Mouse (Mus musculus): ENCODE measurements around the gene Ubqln5. TPM values are rescaled to one million over a fixed set of nuclear protein-coding genes. Genes with fewer than 3 reads are reported as not detected.

Ubqln5 gene
- polyA plus RNA-seq, 1 experiment from 2014 or later: not detected

DNA sequence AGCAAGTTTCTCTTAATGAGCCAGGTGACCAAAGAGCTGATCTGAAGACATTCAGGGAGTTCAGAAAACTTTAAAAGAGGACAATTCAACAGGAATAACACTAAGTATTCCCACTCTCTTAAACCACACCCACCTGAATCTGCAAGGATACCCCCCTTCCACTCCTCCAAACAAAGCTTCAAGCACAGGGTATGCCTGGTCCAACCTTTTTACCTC is 25.0 kb downstream of the Ubqln5 start, which contains the start of gene Olfr646:
Gene Olfr646, plus strand, starts transcription at position 117 of the 216 bp plus-strand sequence.
- ATAC-seq (ENCODE audit: low read depth): no peak

DNA sequence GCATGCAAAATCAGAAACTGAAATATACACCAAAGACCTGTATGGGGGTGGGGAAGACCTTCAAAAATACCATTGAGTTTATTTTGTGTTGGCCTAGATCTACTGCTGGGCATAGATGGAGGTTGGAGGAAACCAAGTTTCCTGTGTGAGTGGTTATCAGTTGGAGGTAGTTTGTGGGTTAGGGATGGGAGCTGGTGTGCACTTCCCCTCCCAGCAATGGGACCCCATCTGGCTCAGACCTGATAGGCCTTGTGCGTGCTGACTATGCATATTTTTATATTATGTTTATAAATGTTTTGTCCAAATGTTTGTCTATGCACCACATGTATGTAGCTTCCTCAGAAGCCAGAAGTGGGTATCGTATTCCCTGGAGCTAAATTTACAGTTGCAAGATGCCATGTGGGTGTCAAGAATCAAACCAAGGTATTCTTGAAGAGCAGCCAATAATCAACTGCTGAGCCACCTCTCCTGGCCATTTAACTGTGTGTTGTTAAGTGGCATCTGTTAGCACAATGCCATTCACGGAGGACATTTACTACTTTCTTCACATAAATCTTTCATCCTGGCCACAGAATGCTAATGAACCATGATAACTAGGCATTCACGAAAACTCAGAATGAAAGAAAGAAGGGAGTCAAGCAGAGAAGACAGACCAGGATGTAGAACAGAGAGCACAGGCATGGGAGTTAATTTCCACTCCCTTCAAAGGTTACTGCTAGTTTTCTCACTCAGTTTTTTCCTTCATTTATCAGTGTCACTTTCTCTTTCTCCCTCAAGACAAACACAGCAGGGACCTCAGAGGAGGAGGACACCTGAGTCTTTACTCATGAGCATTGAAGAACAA is 25.5 kb downstream of the Ubqln5 start:
- no peak overlapping the region for H3K27ac ChIP-seq (ENCODE audit: low read depth, low read length)
- 17% methylated on average over 4 of the region's 4 CpGs for WGBS
- no peaks in the 10 kb centered on the region for H3K9me3 ChIP-seq (ENCODE audit: control insufficient read depth, low read length)
- H3K4me1 ChIP-seq (ENCODE audit: control insufficient read depth, insufficient read depth, low read length): no peaks in the 10 kb centered on the region
- no peaks in the 10 kb centered on the region for H3K27me3 ChIP-seq (ENCODE audit: control insufficient read depth, insufficient read depth, low read length)
- no peaks in the 10 kb centered on the region for H3K36me3 ChIP-seq (ENCODE audit: control insufficient read depth, insufficient read depth, low read length)
- peak; percentile 54; the same call in 1 of the 2 replicates for ATAC-seq (ENCODE audit: low read depth)
- H3K9ac ChIP-seq (replicated peaks; ENCODE audit: low read depth, low read length): no peak overlapping the region
- H3K4me3 ChIP-seq (ENCODE audit: low read depth, low read length): no peak overlapping the region
- H3K4me2 ChIP-seq (ENCODE audit: low read depth, low read length): no peak overlapping the region

More for the DNA sequence above, 25.0 kb downstream of the Ubqln5 start, which contains the start of gene Olfr646:
- H3K4me2 ChIP-seq (ENCODE audit: low read depth, low read length): no peak within 1 kb of the TSS
- H3K9ac ChIP-seq (replicated peaks; ENCODE audit: low read depth, low read length): no peak within 1 kb of the TSS
- no peaks in the 10 kb centered on the region for H3K4me1 ChIP-seq (ENCODE audit: control insufficient read depth, insufficient read depth, low read length)
- H3K4me3 ChIP-seq (ENCODE audit: low read depth, low read length): no peak within 1 kb of the TSS
- no peaks in the 10 kb centered on the region for H3K36me3 ChIP-seq (ENCODE audit: control insufficient read depth, insufficient read depth, low read length)
- no peaks in the 10 kb centered on the region for H3K9me3 ChIP-seq (ENCODE audit: control insufficient read depth, low read length)
- H3K27ac ChIP-seq (ENCODE audit: low read depth, low read length): no peak within 1 kb of the TSS
- H3K27me3 ChIP-seq (ENCODE audit: control insufficient read depth, insufficient read depth, low read length): no peaks in the 10 kb centered on the region

DNA sequence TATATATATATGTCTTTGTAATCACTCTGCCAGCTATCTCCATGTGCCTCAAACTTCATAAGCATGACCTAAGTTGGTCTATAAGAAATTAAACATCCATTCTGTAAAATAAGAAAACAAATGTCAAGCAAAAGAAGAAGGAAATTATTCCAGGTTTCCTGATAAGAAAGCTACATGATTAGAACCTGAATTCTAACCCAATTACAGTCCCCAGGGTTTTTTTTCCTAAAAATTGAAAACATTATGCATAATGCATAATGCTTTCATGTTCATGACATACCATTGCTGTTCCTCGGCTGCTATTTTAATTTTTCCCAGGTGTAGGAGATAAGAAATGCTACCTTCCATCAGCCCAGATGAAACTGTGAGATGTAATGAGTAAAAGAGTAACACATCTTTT is 44.3 kb downstream of the Ubqln5 start, which contains the start of gene Olfr645:
Gene Olfr645, minus strand, starts transcription at position 101 of the 400 bp plus-strand sequence.
- Histone ChIP-seq H3K9me3 (ENCODE audit: control insufficient read depth, low read length) (no peaks in the 10 kb centered on the region), H3K9ac (replicated peaks; ENCODE audit: low read depth, low read length) (no peak within 1 kb of the TSS), H3K4me2 (ENCODE audit: low read depth, low read length) (no peak within 1 kb of the TSS), H3K4me1 (ENCODE audit: control insufficient read depth, insufficient read depth, low read length) (no peaks in the 10 kb centered on the region), H3K27me3 (ENCODE audit: control insufficient read depth, insufficient read depth, low read length) (no peaks in the 10 kb centered on the region), H3K27ac (ENCODE audit: low read depth, low read length) (no peak within 1 kb of the TSS), H3K36me3 (ENCODE audit: control insufficient read depth, insufficient read depth, low read length) (no peaks in the 10 kb centered on the region), H3K4me3 (ENCODE audit: low read depth, low read length) (no peak within 1 kb of the TSS)
- no peak for ATAC-seq (ENCODE audit: low read depth)
- 86% methylated on average over 1 of the region's 1 CpGs for WGBS

Other genes with a start within 250 kb of the Ubqln5 start
- not detected in 2 replicates for gene Olfr66, start 243.6 kb downstream of the Ubqln5 start, polyA plus RNA-seq (2014; fragmentation: Nextera tagmentation; extraction: Ambion mirVana)
- not detected in 2 replicates for gene Olfr64, start 235.3 kb downstream of the Ubqln5 start, polyA plus RNA-seq (2014; fragmentation: Nextera tagmentation; extraction: Ambion mirVana)
- not detected in 2 replicates for gene Olfr65, start 226.3 kb downstream of the Ubqln5 start, polyA plus RNA-seq (2014; fragmentation: Nextera tagmentation; extraction: Ambion mirVana)
- gene Olfr631, start 201.0 kb downstream of the Ubqln5 start, polyA plus RNA-seq (2014; fragmentation: Nextera tagmentation; extraction: Ambion mirVana): not detected in 2 replicates
- gene Olfr632, start 195.5 kb downstream of the Ubqln5 start, polyA plus RNA-seq (2014; fragmentation: Nextera tagmentation; extraction: Ambion mirVana): not detected in 2 replicates
- not detected in 2 replicates for gene Olfr633, start 185.4 kb downstream of the Ubqln5 start, polyA plus RNA-seq (2014; fragmentation: Nextera tagmentation; extraction: Ambion mirVana)
- gene Olfr635, start 158.7 kb downstream of the Ubqln5 start, polyA plus RNA-seq (2014; fragmentation: Nextera tagmentation; extraction: Ambion mirVana): 0.03 TPM in 1 of 2 replicates, not detected in the other
- not detected in 2 replicates for gene Olfr638, start 131.1 kb downstream of the Ubqln5 start, polyA plus RNA-seq (2014; fragmentation: Nextera tagmentation; extraction: Ambion mirVana)
- 0.04 TPM in 1 of 2 replicates, not detected in the other for gene Olfr639, start 112.5 kb downstream of the Ubqln5 start, polyA plus RNA-seq (2014; fragmentation: Nextera tagmentation; extraction: Ambion mirVana)
- gene Olfr640, start 104.3 kb downstream of the Ubqln5 start, polyA plus RNA-seq (2014; fragmentation: Nextera tagmentation; extraction: Ambion mirVana): not detected in 2 replicates
- gene Olfr641, start 94.4 kb downstream of the Ubqln5 start, polyA plus RNA-seq (2014; fragmentation: Nextera tagmentation; extraction: Ambion mirVana): not detected in 2 replicates
- not detected in 2 replicates for gene Olfr642, start 77.2 kb downstream of the Ubqln5 start, polyA plus RNA-seq (2014; fragmentation: Nextera tagmentation; extraction: Ambion mirVana)
- gene 4930516K23Rik, start 68.4 kb downstream of the Ubqln5 start, polyA plus RNA-seq (2014; fragmentation: Nextera tagmentation; extraction: Ambion mirVana): not detected in 2 replicates
- gene Olfr644, start 58.0 kb downstream of the Ubqln5 start, polyA plus RNA-seq (2014; fragmentation: Nextera tagmentation; extraction: Ambion mirVana): not detected in 2 replicates
- not detected in 2 replicates for gene Olfr645, start 44.4 kb downstream of the Ubqln5 start, polyA plus RNA-seq (2014; fragmentation: Nextera tagmentation; extraction: Ambion mirVana)
- not detected in 2 replicates for gene Olfr646, start 25.0 kb downstream of the Ubqln5 start, polyA plus RNA-seq (2014; fragmentation: Nextera tagmentation; extraction: Ambion mirVana)
- gene Olfr643, start 7.6 kb upstream of the Ubqln5 start, polyA plus RNA-seq (2014; fragmentation: Nextera tagmentation; extraction: Ambion mirVana): not detected in 2 replicates
- gene Ubqln3, start 13.5 kb upstream of the Ubqln5 start, polyA plus RNA-seq (2014; fragmentation: Nextera tagmentation; extraction: Ambion mirVana): not detected in 2 replicates
- gene Ubqlnl, start 20.7 kb upstream of the Ubqln5 start, polyA plus RNA-seq (2014; fragmentation: Nextera tagmentation; extraction: Ambion mirVana): not detected in 2 replicates
- gene Olfm5, start 35.0 kb upstream of the Ubqln5 start, polyA plus RNA-seq (2014; fragmentation: Nextera tagmentation; extraction: Ambion mirVana): not detected in 2 replicates
- gene Olfr648, start 53.6 kb upstream of the Ubqln5 start, polyA plus RNA-seq (2014; fragmentation: Nextera tagmentation; extraction: Ambion mirVana): 0.37 and 0.78 TPM in 2 replicates
- not detected in 2 replicates for gene Olfr649, start 66.2 kb upstream of the Ubqln5 start, polyA plus RNA-seq (2014; fragmentation: Nextera tagmentation; extraction: Ambion mirVana)
- 0.31 and 0.48 TPM in 2 replicates for gene Trim6, start 89.0 kb upstream of the Ubqln5 start, polyA plus RNA-seq (2014; fragmentation: Nextera tagmentation; extraction: Ambion mirVana)
- 0.60 and 0.73 TPM in 2 replicates for gene Trim34a, start 114.6 kb upstream of the Ubqln5 start, polyA plus RNA-seq (2014; fragmentation: Nextera tagmentation; extraction: Ambion mirVana)
- 0.07 and 0.10 TPM in 2 replicates for gene Trim5, start 158.3 kb upstream of the Ubqln5 start, polyA plus RNA-seq (2014; fragmentation: Nextera tagmentation; extraction: Ambion mirVana)
- gene Trim12a, start 185.6 kb upstream of the Ubqln5 start, polyA plus RNA-seq (2014; fragmentation: Nextera tagmentation; extraction: Ambion mirVana): 1.6 and 2.5 TPM in 2 replicates
- gene Trim34b, start 199.6 kb upstream of the Ubqln5 start, polyA plus RNA-seq (2014; fragmentation: Nextera tagmentation; extraction: Ambion mirVana): not detected in 2 replicates
- gene Trim12c, start 223.5 kb upstream of the Ubqln5 start, polyA plus RNA-seq (2014; fragmentation: Nextera tagmentation; extraction: Ambion mirVana): 0.66 and 0.88 TPM in 2 replicates
- gene Trim30b, start 240.1 kb upstream of the Ubqln5 start, polyA plus RNA-seq (2014; fragmentation: Nextera tagmentation; extraction: Ambion mirVana): not detected in 2 replicates

Data from neural tube, embryonic 14.5 days (tissue).